Comparison of ENCODE assay signal across 9 mouse cellular contexts in genomic region chr6:34346096-34346898, GRCm38 (mm10). TPM values are rescaled to one million over a fixed set of nuclear protein-coding genes. Genes with fewer than 3 reads are reported as not detected.
DNase-seq lines count a peak whose midpoint lies in the region; ATAC-seq and TF ChIP-seq lines count a peak whose summit lies in the region.
"Had no signal": no experiment of that assay in that cellular context is flagged by ENCODE, and none has a peak within 500 bp of the region (broad histone marks: within the 10 kb centered on the region; RNA-seq: fewer than 3 reads in every experiment).

No protein-coding gene starts in this region.

- no peaks in the 10 kb centered on the region for H3K9me3 ChIP-seq in ES-Bruce4 (replicated peaks; ENCODE audit: control insufficient read depth, insufficient read depth, low read length, poor library complexity, severe bottlenecking)
- H3K9me3 ChIP-seq in forebrain, embryonic 14.5 days (replicated peaks; ENCODE audit: control insufficient read depth, low read length) = no peaks in the 10 kb centered on the region
- H3K9me3 ChIP-seq: limb, embryonic 15.5 days had no signal

- TF ChIP-seq POLR2A in ES-Bruce4 (IDR thresholded peaks at IDR 0.05; ENCODE audit: insufficient read depth, low read length) = no peak
- no peak for TF ChIP-seq POLR2A in lung, adult 2 months (IDR thresholded peaks at IDR 0.05; ENCODE audit: borderline replicate concordance, extremely low read depth, low read depth, low read length)

- H3K36me3 ChIP-seq in ES-Bruce4 (ENCODE audit: control insufficient read depth, insufficient read depth, low read length, poor library complexity, severe bottlenecking) = no peaks in the 10 kb centered on the region
- no peaks in the 10 kb centered on the region for H3K36me3 ChIP-seq in forebrain, embryonic 14.5 days (ENCODE audit: control insufficient read depth, insufficient read depth, low read length)
- H3K36me3 ChIP-seq: limb, embryonic 15.5 days had no signal

- TF ChIP-seq CTCF in ES-Bruce4 (IDR thresholded peaks at IDR 0.05; ENCODE audit: low read depth, low read length) = peak; percentile 91
- TF ChIP-seq CTCF in lung, adult 2 months (IDR thresholded peaks at IDR 0.05; ENCODE audit: insufficient read depth, low read length) = peak; percentile 96

- no peak overlapping the region for H3K27ac ChIP-seq in ES-Bruce4 (ENCODE audit: insufficient read depth, low read length)
- no peak overlapping the region for H3K27ac ChIP-seq in forebrain, embryonic 14.5 days (ENCODE audit: low read depth, low read length)
- H3K27ac ChIP-seq: limb, embryonic 15.5 days had no signal

- no peak overlapping the region for H3K4me2 ChIP-seq in forebrain, embryonic 14.5 days (ENCODE audit: low read length)
- H3K4me2 ChIP-seq: limb, embryonic 15.5 days had no signal

- peak; percentile 34 for DNase-seq in c-Kit-positive CD71-positive TER-119-positive erythroid progenitor cells, embryonic 14.5 days (ENCODE audit: low spot score)
- peak; percentile 87 for DNase-seq in forebrain, embryonic 14.5 days (ENCODE audit: low spot score)
- peak; percentile 82 to 91 for DNase-seq in heart, postnatal 10 days
- DNase-seq in kidney, postnatal 36 days = peak; percentile 47 to 84
- peak; percentile 72 for DNase-seq in lung, adult 2 months
- peak; percentile 36 for DNase-seq in ovary, adult 18-20 months (ENCODE audit: low spot score)
- peak; percentile 49 to 78 for DNase-seq in thymus, postnatal 10 days (ENCODE audit: low spot score in 2 of 2)

- no peaks in the 10 kb centered on the region for H3K27me3 ChIP-seq in ES-Bruce4 (ENCODE audit: control insufficient read depth, insufficient read depth, low read length, poor library complexity, severe bottlenecking)
- no peaks in the 10 kb centered on the region for H3K27me3 ChIP-seq in forebrain, embryonic 14.5 days (replicated peaks; ENCODE audit: control insufficient read depth, insufficient read depth, low read length)
- H3K27me3 ChIP-seq: limb, embryonic 15.5 days had no signal

- peak overlapping the region; percentile 14 for H3K4me3 ChIP-seq in ES-Bruce4 (ENCODE audit: low read depth, low read length)
- no peak overlapping the region for H3K4me3 ChIP-seq in forebrain, embryonic 14.5 days (ENCODE audit: low read depth, low read length)
- no peak overlapping the region for H3K4me3 ChIP-seq in lung, adult 2 months (replicated peaks; ENCODE audit: extremely low read depth, low read depth, low read length)
- H3K4me3 ChIP-seq: limb, embryonic 15.5 days had no signal

- no peak overlapping the region for H3K9ac ChIP-seq in ES-Bruce4 (ENCODE audit: low read depth, poor library complexity, severe bottlenecking)
- no peak overlapping the region for H3K9ac ChIP-seq in forebrain, embryonic 14.5 days (ENCODE audit: low read length)
- H3K9ac ChIP-seq: limb, embryonic 15.5 days had no signal

- peaks cover 3% of the 10 kb centered on the region for H3K4me1 ChIP-seq in ES-Bruce4 (ENCODE audit: control insufficient read depth, insufficient read depth, low read length)
- no peaks in the 10 kb centered on the region for H3K4me1 ChIP-seq in forebrain, embryonic 14.5 days (ENCODE audit: control insufficient read depth, insufficient read depth, low read length)
- no peaks in the 10 kb centered on the region for H3K4me1 ChIP-seq in lung, adult 2 months (ENCODE audit: control insufficient read depth, insufficient read depth, low read length)

- intact Hi-C loops in heart, postnatal 10 days (cut with DNase I) = loop anchor here (1.0 kb wide), 2 partner anchors 53 to 102 kb away; no protein-coding TSS in a partner anchor

- no peak for TF ChIP-seq EP300 in ES-Bruce4 (IDR thresholded peaks at IDR 0.05; ENCODE audit: insufficient read depth, low read depth, low read length)

- 49% methylated on average over 14 of the region's 14 CpGs for WGBS in forebrain, embryonic 14.5 days
- WGBS in lung, adult 2 months = 53% methylated on average over 14 of the region's 14 CpGs

- peak; percentile 86 for ATAC-seq in forebrain, embryonic 14.5 days

RNA-seq across cellular contexts. Expression of gene Akr1b8, which starts 7.6 kb away (rescaled TPM):
- 4.0 and 4.8 TPM in 2 replicates for polyA plus RNA-seq in ES-Bruce4 (2011; ENCODE audit: insufficient read depth, insufficient read length, low read depth, missing spikeins)
- polyA plus RNA-seq in forebrain, embryonic 14.5 days (2014; fragmentation: Nextera tagmentation; extraction: Ambion mirVana) = 3.8 and 5.1 TPM in 2 replicates
- 1 to 10 TPM; 7.3 to 7.6 TPM for total RNA-seq in heart, postnatal 10 days (2021)
- polyA plus RNA-seq in lung, adult 2 months (2012; rRNA removed) = 9.1 and 13.8 TPM in 2 replicates

RNA-seq across cellular contexts. Expression of gene Akr1b3, which starts 29.0 kb away (rescaled TPM):
- 143 and 148 TPM in 2 replicates for polyA plus RNA-seq in ES-Bruce4 (2011; ENCODE audit: insufficient read depth, insufficient read length, low read depth, missing spikeins)
- 117 and 134 TPM in 2 replicates for polyA plus RNA-seq in forebrain, embryonic 14.5 days (2014; fragmentation: Nextera tagmentation; extraction: Ambion mirVana)
- total RNA-seq in heart, postnatal 10 days (2021) = 100 to 1,000 TPM; 196 to 211 TPM
- polyA plus RNA-seq in lung, adult 2 months (2012; rRNA removed) = 129 and 153 TPM in 2 replicates

RNA-seq across cellular contexts. Expression of gene Akr1b10, which starts 37.7 kb away (rescaled TPM):
- 16.5 and 16.9 TPM in 2 replicates for polyA plus RNA-seq in ES-Bruce4 (2011; ENCODE audit: insufficient read depth, insufficient read length, low read depth, missing spikeins)
- 5.8 and 7.9 TPM in 2 replicates for polyA plus RNA-seq in forebrain, embryonic 14.5 days (2014; fragmentation: Nextera tagmentation; extraction: Ambion mirVana)
- 10 to 100 TPM; 61.2 to 68.5 TPM for total RNA-seq in heart, postnatal 10 days (2021)
- 13.7 and 21.2 TPM in 2 replicates for polyA plus RNA-seq in lung, adult 2 months (2012; rRNA removed)

Comparison
In these comparisons a context has a peak if more than half of its experiments do, and no peak if none do; other contexts are left out.
1. DNase-seq: peak in every context shown above with its lines; median percentile 87 in forebrain, embryonic 14.5 days; 86 in heart, postnatal 10 days; 72 in lung, adult 2 months; 66 in kidney, postnatal 36 days; 64 in thymus, postnatal 10 days; 36 in ovary, adult 18-20 months; 34 in c-Kit-positive CD71-positive TER-119-positive erythroid progenitor cells, embryonic 14.5 days.